Mouse (Mus musculus) myocyte (in vitro differentiated cells): ENCODE data around the gene Dnajb8. TPM values are rescaled to one million over a fixed set of nuclear protein-coding genes. Genes with fewer than 3 reads are reported as not detected.

Source experiments
- H3K27me3 ChIP-seq: one replicate; pipeline ENCODE4 v1.6.1; 2011; ENCODE audit not compliant: control insufficient read depth, insufficient read depth, insufficient read length
- H3K36me3 ChIP-seq: one replicate; pipeline ENCODE4 v1.6.1; 2011; ENCODE audit not compliant: control insufficient read depth, insufficient read depth
- H3K4me2 ChIP-seq: one replicate; pipeline ENCODE4 v1.6.1; 2011; ENCODE audit warnings: low read depth, control low read depth
- H3K4me3 ChIP-seq: one replicate; pipeline ENCODE4 v1.5.1; 2011; ENCODE audit warnings: mild to moderate bottlenecking, control low read depth, moderate library complexity
- H3K79me2 ChIP-seq: one replicate; pipeline ENCODE4 v1.6.1; 2011; ENCODE audit not compliant: control insufficient read depth, insufficient read depth
- H3ac ChIP-seq: one replicate; pipeline ENCODE4 v1.6.1; 2011; ENCODE audit not compliant: control insufficient read depth, insufficient read length
- CEBPB ChIP-seq: IDR thresholded peaks from 2 replicates; pipeline ENCODE4 v1.6.1; 2011; ENCODE audit warnings: mild to moderate bottlenecking, moderate library complexity; ENCODE audit not compliant: poor library complexity, insufficient read depth, severe bottlenecking
- MAX ChIP-seq: IDR thresholded peaks from one replicate; pipeline ENCODE4 v1.6.1; 2011; ENCODE audit warnings: low read depth, mild to moderate bottlenecking, control low read depth
- MYOD1 ChIP-seq, 3 experiments: IDR thresholded peaks; one replicate each; pipeline ENCODE4 v1.6.1; 2011; ENCODE audit warnings: control low read depth in 2 of 3, low read depth in 2 of 3, mild to moderate bottlenecking in 2 of 3, moderate library complexity in 1 of 3; ENCODE audit not compliant: insufficient read length in 2 of 3, control insufficient read depth in 1 of 3
- MYOG ChIP-seq, 3 experiments: IDR thresholded peaks; one replicate each; pipeline ENCODE4 v1.6.1; 2011; ENCODE audit warnings: control low read depth in 2 of 3, low read depth in 2 of 3, mild to moderate bottlenecking in 2 of 3; ENCODE audit not compliant: insufficient read length in 2 of 3, control insufficient read depth in 1 of 3, insufficient read depth in 1 of 3
- POLR2A ChIP-seq: IDR thresholded peaks from one replicate; pipeline ENCODE4 v1.6.1; 2011; ENCODE audit warnings: low read depth, mild to moderate bottlenecking, control low read depth, moderate library complexity; ENCODE audit not compliant: insufficient read length
- POLR2AphosphoS2 ChIP-seq: IDR thresholded peaks from one replicate; pipeline ENCODE4 v1.6.1; 2011; ENCODE audit warnings: low read depth, control low read depth; ENCODE audit not compliant: insufficient read length
- REST ChIP-seq: IDR thresholded peaks from one replicate; pipeline ENCODE4 v1.6.1; 2011; ENCODE audit warnings: mild to moderate bottlenecking, control low read depth, moderate library complexity; ENCODE audit not compliant: insufficient read depth, insufficient read length
- SRF ChIP-seq: IDR thresholded peaks from one replicate; pipeline ENCODE4 v1.6.1; 2011; ENCODE audit warnings: low read depth; ENCODE audit not compliant: control insufficient read depth, insufficient read length
- TCF12 ChIP-seq: IDR thresholded peaks from one replicate; pipeline ENCODE4 v1.6.1; 2011; ENCODE audit warnings: mild to moderate bottlenecking, control low read depth; ENCODE audit not compliant: poor library complexity, insufficient read depth, severe bottlenecking
- TCF3 ChIP-seq: IDR thresholded peaks from one replicate; pipeline ENCODE4 v1.6.1; 2011; ENCODE audit warnings: low read depth, control low read depth; ENCODE audit not compliant: insufficient read length
- USF1 ChIP-seq: IDR thresholded peaks from one replicate; pipeline ENCODE4 v1.6.1; 2011; ENCODE audit warnings: low read depth, mild to moderate bottlenecking, control low read depth, moderate library complexity
- polyA plus RNA-seq: library from polyadenylated mRNA; unstranded; fragments of >200 nt; fragmentation: generic; extraction: Trizol; gene quantifications from one replicate; pipeline ENCODE4 v1.2.1, GENCODE M21; 2012; ENCODE audit warnings: missing spikeins

Gene Dnajb8
- polyA plus RNA-seq, 1 experiment = not detected

DNA sequence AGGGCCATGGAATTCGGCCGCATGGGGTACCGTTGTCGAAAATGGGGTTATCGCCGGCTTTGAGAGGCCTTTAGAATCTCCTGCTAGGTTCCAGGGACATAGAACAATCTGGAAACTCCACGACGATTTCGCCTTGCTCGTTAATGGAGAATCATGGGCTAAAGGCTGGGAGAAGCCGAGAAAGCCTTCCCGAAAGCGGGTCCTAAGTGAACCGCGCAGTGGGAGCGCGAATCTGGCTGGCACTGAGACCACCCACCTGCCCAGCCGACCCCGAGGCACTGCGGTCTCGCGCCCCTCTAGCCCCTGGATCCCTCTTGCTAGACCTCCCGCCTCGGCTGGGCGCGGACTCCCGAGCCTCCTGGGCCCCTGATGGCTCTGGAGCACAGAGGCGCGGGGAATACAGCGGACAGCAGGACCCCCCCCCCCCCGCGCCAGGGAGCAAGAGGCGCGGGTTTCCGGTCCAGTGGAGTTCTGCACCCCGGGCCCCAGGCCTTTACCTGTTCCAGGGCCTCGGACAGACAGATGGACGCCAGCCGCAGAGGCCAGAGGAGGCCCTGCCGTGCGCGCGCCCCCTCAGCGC lies 25.2 kb upstream of the Dnajb8 start:
- no peaks in the 10 kb centered on the region for H3K36me3 ChIP-seq
- peak overlapping the region; percentile 90 for H3K4me3 ChIP-seq
- no peak overlapping the region for H3ac ChIP-seq
- no peak for TF ChIP-seq SRF
- H3K79me2 ChIP-seq = peaks cover 15% of the 10 kb centered on the region
- peak overlapping the region; percentile 98 for H3K4me2 ChIP-seq
- no peaks in the 10 kb centered on the region for H3K27me3 ChIP-seq

DNA sequence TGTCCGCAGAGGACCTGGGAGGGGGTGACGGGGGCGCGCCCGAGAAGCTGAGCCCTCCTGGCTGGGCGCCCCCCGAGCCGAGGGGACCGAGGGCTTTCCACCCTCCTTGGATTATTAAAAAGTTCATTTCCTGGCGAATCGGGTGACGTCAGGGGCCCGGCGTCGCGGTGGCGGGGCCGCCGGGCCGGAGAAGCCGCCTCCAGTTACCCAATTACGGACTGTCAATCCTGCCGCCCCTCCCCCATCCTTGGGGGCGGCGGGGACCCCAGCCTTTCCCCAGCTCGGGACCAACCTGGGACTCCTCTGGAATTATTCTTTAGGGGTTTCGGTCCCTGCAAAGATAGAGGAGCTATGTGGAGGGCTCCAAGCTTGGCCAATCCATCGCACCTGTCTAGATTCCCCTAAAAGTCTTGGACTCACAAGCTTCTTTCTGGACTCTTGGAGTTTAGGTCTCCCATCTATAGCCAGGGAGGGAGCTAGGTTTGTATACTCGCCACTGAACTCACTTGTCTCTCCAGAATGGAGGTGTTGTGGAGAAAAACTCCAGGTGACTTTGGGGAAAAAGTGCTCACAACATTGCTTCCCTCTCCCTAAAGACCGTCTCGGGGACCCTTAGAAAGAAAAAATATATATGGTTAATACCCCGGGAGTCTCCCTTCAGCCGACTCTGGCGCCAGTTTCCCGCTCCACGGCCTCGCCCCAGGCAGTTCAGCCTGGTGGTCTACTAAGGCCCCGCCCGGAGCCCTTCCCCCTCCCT lies 24.6 kb upstream of the Dnajb8 start:
- no peaks in the 10 kb centered on the region for H3K36me3 ChIP-seq
- TF ChIP-seq POLR2AphosphoS2 (no peak), TCF12 (no peak), MAX (no peak), REST (no peak), USF1 (no peak)
- H3K4me2 ChIP-seq = peak overlapping the region; percentile 98
- peak overlapping the region; percentile 90 for H3K4me3 ChIP-seq
- peaks cover 15% of the 10 kb centered on the region for H3K79me2 ChIP-seq
- H3ac ChIP-seq = no peak overlapping the region
- no peaks in the 10 kb centered on the region for H3K27me3 ChIP-seq

DNA sequence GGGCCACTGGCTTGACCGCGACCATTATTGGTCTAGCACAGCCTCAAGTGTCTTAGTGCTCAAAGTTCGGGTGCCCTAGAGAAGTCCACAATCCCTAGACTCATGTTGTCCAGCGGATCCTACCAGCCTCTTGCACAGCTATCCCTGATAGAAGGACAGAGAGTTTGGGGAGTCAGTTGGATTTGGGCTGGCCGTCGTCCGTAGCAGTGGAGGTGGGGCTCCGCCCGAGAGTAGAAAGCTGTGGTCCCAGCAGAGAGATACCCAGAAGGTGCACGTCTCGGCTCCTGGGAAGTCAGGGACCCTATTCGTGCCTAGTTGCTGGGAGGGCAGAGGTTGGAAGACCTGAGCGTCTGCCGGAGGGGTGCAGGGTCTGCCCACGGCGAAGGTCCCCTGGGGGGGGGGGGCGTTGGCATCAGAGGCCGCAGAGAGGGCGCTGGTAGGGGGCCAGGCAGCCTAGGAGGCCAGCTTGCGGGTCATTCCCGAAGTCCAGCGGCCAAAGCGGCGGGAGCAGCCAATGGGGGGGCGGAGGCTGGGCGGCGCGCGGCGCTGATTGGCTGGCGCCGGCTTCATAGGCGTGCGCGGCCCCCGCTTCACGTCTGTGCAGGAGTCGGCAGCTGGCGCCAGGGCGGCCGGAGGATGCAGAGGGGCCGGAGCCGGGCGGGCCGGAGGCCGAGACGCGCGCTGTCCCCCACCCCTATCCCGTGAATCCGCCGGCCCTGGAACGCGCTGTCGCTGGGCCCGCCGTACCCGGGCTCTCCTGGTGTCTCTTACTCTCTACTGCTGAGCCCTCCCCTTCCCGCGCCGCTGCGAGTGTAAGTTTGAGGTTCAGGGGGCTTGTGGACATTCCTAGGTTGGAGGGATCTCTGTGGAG lies 23.8 kb upstream of the Dnajb8 start:
- Histone ChIP-seq H3K4me3 (peak overlapping the region; percentile 90), H3ac (peak overlapping the region; percentile 67), H3K79me2 (peaks cover 15% of the 10 kb centered on the region), H3K36me3 (no peaks in the 10 kb centered on the region), H3K4me2 (peak overlapping the region; percentile 98), H3K27me3 (no peaks in the 10 kb centered on the region)
- TF ChIP-seq SRF (no peak), POLR2AphosphoS2 (peak; percentile 85), CEBPB (no peak), POLR2A (peak; percentile 95), MYOG (IDR thresholded peaks at IDR 0.05; ENCODE audit: control insufficient read depth in 1 of 3, insufficient read depth in 1 of 3, insufficient read length in 2 of 3, low read depth in 2 of 3) (peak in 2 of 3 experiments; percentile 47 to 70), TCF3 (no peak), MYOD1 (IDR thresholded peaks at IDR 0.05; ENCODE audit: control insufficient read depth in 1 of 3, insufficient read length in 2 of 3, low read depth in 2 of 3) (peak in 1 of 3 experiments; percentile 66)

DNA sequence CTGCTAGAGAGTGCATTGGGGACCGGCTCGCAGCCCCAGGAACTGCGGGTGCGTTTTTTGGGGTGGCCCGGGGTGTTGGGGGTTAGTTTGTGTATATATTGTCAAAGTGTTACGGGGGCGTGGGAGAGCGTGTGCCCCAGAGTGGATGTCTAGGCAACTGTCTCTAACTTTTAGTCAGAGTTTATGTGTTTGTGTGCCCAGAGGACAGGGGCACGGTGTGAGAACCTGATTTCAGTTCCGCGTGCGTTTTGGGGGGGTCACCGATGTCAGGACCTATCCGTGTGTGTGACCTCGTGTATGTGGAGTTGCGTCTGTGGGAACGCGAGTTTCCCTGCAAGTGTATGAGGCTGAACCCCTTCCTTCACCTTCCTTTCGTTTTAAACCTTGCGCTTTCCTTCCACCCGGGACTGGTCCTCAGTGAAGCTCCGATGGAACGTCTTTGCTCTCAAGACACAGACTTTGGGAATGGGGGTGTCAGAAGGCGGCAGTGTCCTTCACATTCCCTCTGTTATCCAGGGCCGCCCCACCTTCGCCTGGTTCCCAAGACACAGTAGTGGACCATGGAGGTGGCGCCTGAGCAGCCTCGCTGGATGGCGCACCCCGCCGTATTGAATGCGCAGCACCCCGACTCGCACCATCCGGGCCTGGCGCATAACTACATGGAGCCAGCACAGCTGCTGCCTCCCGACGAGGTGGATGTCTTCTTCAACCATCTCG lies 22.9 kb upstream of the Dnajb8 start:
- Histone ChIP-seq H3ac (peak overlapping the region; percentile 67), H3K4me2 (peak overlapping the region; percentile 98), H3K4me3 (peak overlapping the region; percentile 90), H3K79me2 (peaks cover 15% of the 10 kb centered on the region), H3K36me3 (no peaks in the 10 kb centered on the region), H3K27me3 (no peaks in the 10 kb centered on the region)
- TF ChIP-seq REST = no peak
- no peak for TF ChIP-seq SRF
- no peak for TF ChIP-seq USF1
- TF ChIP-seq POLR2A = peak; percentile 20
